Mouse (Mus musculus): Measurements from ENCODE around the gene Arhgdib. TPM values are rescaled to one million over a fixed set of nuclear protein-coding genes. Genes with fewer than 3 reads are reported as not detected.
A peak's percentile ranks its signal among the peaks of the same experiment; 100 is the strongest.

Gene Arhgdib
- total and polyA plus RNA-seq, 2 experiments from 2014 or later = 14.9 to 29.3 TPM

DNA sequence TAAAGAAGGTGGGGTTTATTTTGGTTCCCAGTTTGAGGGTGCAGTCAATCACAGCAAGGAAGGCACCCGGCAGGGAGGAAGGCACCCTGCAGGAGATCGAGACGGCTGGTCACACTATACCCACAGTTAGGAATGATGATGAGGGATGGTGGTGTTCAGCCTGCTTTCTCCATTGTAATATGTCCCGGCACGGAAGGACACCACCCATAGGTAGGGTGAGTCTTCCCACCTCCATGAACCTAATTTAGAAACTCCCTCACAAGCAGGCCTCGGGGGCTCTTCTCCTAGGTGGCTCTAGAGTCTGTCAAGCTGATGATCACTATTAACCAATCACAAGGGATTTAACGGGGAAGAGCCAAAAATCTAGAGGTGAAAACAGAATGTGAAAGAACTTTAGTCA, 18.8 kb downstream of the Arhgdib start:
- ATAC-seq (no peak), DNase-seq (no peak)
- Histone ChIP-seq H3K4me3 (ENCODE audit: low read depth, low read length) (no peak overlapping the region), H3K36me3 (ENCODE audit: insufficient read depth) (no peaks in the 10 kb centered on the region), H3K4me2 (ENCODE audit: low read depth) (no peak overlapping the region), H3K9me3 (ENCODE audit: low read length) (no peaks in the 10 kb centered on the region), H3K9ac (no peak overlapping the region), H3K4me1 (ENCODE audit: insufficient read depth) (no peaks in the 10 kb centered on the region; the same call in 1 of the 2 replicates), H3K27me3 (ENCODE audit: insufficient read depth, low read length) (no peaks in the 10 kb centered on the region), H3K27ac (ENCODE audit: low read depth, low read length) (no peak overlapping the region)
- no peak for TF ChIP-seq CTCF (IDR thresholded peaks at IDR 0.05; ENCODE audit: low read depth)
- WGBS = 93% methylated on average over 7 of the region's 7 CpGs

DNA sequence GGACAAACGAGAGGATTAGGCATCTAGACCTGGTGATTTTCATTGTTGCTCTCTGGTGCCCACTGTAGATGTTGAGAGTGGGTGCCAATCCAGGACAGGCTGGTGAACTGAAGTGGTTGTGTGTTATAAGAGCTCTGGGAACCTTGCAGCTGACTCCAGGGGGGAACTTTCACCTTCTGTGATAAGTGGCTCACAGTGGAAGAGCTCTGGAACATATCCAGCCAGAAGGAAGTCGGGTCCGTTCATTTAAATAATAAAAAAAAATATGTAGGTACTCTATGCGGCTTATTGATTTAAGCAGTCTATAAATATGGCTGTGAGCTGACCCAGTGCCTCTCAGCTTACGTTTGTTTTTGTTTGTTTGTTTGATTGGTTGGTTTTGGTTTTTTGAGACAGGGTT, 19.6 kb downstream of the Arhgdib start, which contains the start of gene Erp27:
TSS of gene Erp27 (minus strand) at position 101 of the 400 bp plus-strand sequence.
- Histone ChIP-seq H3K4me1 (ENCODE audit: insufficient read depth) (no peaks in the 10 kb centered on the region; the same call in 1 of the 2 replicates), H3K27ac (ENCODE audit: low read depth, low read length) (peak within 1 kb of the TSS; percentile 21; the same call in 1 of the 2 replicates), H3K9ac (no peak within 1 kb of the TSS), H3K4me3 (ENCODE audit: low read depth, low read length) (no peak within 1 kb of the TSS), H3K9me3 (ENCODE audit: low read length) (no peaks in the 10 kb centered on the region), H3K4me2 (ENCODE audit: low read depth) (no peak within 1 kb of the TSS), H3K36me3 (ENCODE audit: insufficient read depth) (no peaks in the 10 kb centered on the region), H3K27me3 (ENCODE audit: insufficient read depth, low read length) (no peaks in the 10 kb centered on the region)
- 75% methylated on average over 5 of the region's 5 CpGs for WGBS
- no peak for TF ChIP-seq CTCF (IDR thresholded peaks at IDR 0.05; ENCODE audit: low read depth)
- no peak for DNase-seq
- no peak for ATAC-seq

DNA sequence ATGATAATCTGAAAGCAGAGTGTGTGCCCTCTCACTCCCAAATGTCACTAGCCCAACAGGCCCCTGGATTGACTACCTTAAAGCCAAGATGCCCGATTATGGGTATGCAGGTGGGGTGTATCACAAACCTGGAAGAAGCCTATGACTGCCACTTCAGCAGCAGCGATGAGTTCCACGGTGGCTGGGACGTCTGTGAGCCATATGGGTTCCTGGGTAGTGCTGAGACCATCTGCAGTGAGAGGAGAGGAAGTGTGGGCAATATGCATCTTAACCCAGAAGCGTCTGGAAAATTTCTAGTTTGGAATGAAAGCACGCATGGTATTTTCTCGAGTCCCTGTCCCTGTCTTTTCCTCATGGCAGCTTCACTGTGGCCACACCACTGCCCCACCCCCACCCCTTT, 20.1 kb downstream of the Arhgdib start:
- H3K36me3 ChIP-seq (ENCODE audit: insufficient read depth) = no peaks in the 10 kb centered on the region
- no peaks in the 10 kb centered on the region; the same call in 1 of the 2 replicates for H3K4me1 ChIP-seq (ENCODE audit: insufficient read depth)
- DNase-seq (peak; percentile 72), ATAC-seq (peak; percentile 82)
- WGBS = 59% methylated on average over 7 of the region's 7 CpGs
- H3K4me3 ChIP-seq (ENCODE audit: low read depth, low read length) = no peak overlapping the region
- H3K27me3 ChIP-seq (ENCODE audit: insufficient read depth, low read length) = no peaks in the 10 kb centered on the region
- H3K4me2 ChIP-seq (ENCODE audit: low read depth) = no peak overlapping the region
- H3K27ac ChIP-seq (ENCODE audit: low read depth, low read length) = peak overlapping the region; percentile 21; the same call in 1 of the 2 replicates
- no peak for TF ChIP-seq CTCF (IDR thresholded peaks at IDR 0.05; ENCODE audit: low read depth)
- no peak overlapping the region for H3K9ac ChIP-seq
- H3K9me3 ChIP-seq (ENCODE audit: low read length) = no peaks in the 10 kb centered on the region

DNA sequence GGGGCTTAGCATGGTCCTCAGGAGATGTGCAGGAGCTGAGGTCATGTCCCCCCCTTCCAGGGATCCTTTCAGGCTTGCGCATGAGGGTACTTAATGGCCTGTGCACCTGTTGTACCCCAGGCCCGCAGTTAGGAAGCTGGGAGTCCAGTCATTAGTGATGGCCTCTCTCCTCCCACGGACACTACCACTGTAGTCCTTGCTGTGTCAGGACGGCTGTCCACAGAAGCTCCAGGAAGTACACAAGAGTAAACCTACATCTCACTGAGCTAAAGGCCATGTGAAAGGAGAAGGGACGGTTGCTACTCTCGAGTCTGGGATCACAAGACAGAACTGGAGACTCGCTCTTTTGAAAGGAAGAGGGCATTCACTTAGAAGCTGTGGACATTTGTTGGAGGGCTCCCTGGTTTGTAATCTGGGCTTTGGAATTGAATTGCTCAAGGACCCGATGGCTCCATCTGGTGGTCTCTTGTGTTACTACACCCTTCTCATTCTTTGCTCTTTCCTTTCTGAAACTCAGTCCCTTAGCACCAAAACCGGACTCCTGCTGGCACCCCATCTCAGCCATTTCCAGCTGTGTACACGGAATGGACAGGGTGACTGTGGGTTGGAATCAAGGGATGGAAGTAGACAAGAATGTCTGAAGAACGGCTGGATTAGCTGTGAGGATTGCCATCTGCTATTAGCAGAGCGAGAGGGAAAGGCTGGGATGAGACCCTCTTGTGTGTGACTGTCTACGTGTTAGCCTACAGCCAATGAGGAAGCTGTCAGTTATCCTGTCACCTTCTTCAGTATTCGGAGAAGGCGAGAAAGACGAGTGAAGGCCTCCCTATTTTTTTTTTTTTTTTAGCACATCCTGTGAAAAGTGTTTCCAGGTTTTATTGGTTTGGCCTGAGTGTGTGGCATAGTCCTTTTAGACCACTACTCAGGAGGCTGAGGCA, 21.1 kb downstream of the Arhgdib start:
- peak; percentile 62 for ATAC-seq
- peak; percentile 86 for TF ChIP-seq CTCF (IDR thresholded peaks at IDR 0.05; ENCODE audit: low read depth)
- 47% methylated on average over 16 of the region's 16 CpGs for WGBS
- Histone ChIP-seq H3K4me3 (ENCODE audit: low read depth, low read length) (no peak overlapping the region), H3K27ac (ENCODE audit: low read depth, low read length) (no peak overlapping the region), H3K9ac (no peak overlapping the region), H3K4me1 (ENCODE audit: insufficient read depth) (no peaks in the 10 kb centered on the region; the same call in 1 of the 2 replicates), H3K36me3 (ENCODE audit: insufficient read depth) (no peaks in the 10 kb centered on the region), H3K9me3 (ENCODE audit: low read length) (no peaks in the 10 kb centered on the region), H3K27me3 (ENCODE audit: insufficient read depth, low read length) (no peaks in the 10 kb centered on the region), H3K4me2 (ENCODE audit: low read depth) (no peak overlapping the region)
- DNase-seq = peak; percentile 87

DNA sequence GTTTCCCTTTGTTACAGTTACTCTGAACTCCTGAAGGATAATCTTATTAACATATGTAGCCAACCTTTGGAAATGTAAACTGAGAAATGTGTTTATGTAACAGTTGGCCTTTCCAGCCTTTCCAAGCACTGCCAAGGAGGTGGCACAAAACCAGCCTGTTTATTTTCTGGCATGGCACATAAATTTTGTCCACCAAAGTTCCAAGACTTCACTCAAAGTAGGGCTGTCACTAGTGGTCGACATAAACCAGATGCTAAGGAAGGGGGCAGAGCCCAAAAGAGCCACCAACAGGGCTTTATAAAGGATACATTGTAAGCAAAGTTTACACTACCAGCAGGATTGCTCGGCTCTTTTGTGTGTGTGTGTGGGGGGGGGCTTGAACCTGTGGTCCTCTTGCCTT, 23.8 kb downstream of the Arhgdib start:
- Histone ChIP-seq H3K9me3 (ENCODE audit: low read length) (no peaks in the 10 kb centered on the region), H3K27me3 (ENCODE audit: insufficient read depth, low read length) (no peaks in the 10 kb centered on the region), H3K4me1 (ENCODE audit: insufficient read depth) (peaks cover 5% of the 10 kb centered on the region; the same call in 1 of the 2 replicates), H3K9ac (no peak overlapping the region), H3K27ac (ENCODE audit: low read depth, low read length) (no peak overlapping the region), H3K36me3 (ENCODE audit: insufficient read depth) (no peaks in the 10 kb centered on the region), H3K4me2 (ENCODE audit: low read depth) (no peak overlapping the region), H3K4me3 (ENCODE audit: low read depth, low read length) (no peak overlapping the region)
- 4% methylated on average over 2 of the region's 2 CpGs for WGBS
- DNase-seq (no peak), ATAC-seq (no peak)
- TF ChIP-seq CTCF (IDR thresholded peaks at IDR 0.05; ENCODE audit: low read depth) = no peak

DNA sequence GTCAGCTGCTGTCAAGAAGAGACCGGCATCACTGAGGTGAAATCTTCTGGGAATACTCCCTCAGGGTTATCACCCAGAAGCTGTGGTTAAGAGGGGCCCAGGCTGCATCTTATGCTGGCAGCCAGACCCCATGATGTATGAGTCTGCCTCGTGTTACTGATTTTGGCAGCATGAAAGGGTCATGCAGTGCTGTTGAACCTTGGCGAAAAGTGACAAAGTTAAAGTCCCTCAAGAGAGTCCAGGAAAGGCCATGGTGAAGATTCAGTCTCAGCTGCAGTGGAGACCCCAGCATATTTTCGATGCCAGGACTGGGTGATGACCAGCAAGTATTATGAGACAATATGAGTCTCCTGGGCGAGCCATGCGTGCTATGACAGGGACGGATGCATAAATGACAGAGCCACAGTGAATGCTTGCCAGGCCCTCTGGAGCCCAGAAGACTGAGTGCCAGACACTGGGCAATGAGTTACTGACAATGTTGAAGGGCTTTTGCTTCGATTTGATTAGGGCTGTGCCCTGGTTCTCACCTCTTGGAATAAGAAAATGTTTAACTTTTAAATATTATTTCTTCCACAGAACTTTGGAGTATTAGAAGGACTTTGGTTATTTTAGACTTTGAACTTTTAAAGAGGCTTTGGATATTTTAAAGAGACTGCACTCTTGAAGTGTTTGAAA, 25.8 kb downstream of the Arhgdib start:
- Histone ChIP-seq H3K36me3 (ENCODE audit: insufficient read depth) (no peaks in the 10 kb centered on the region), H3K9me3 (ENCODE audit: low read length) (no peaks in the 10 kb centered on the region), H3K4me2 (ENCODE audit: low read depth) (no peak overlapping the region), H3K27me3 (ENCODE audit: insufficient read depth, low read length) (no peaks in the 10 kb centered on the region), H3K4me1 (ENCODE audit: insufficient read depth) (0 out of 2 replicates have a peak, but pooled peaks cover 5% of the 10 kb centered on the region), H3K4me3 (ENCODE audit: low read depth, low read length) (no peak overlapping the region), H3K27ac (ENCODE audit: low read depth, low read length) (no peak overlapping the region), H3K9ac (no peak overlapping the region)
- 85% methylated on average over 8 of the region's 8 CpGs for WGBS
- DNase-seq = no peak
- no peak for ATAC-seq
- TF ChIP-seq CTCF (IDR thresholded peaks at IDR 0.05; ENCODE audit: low read depth) = no peak
